Mouse (Mus musculus) CH12.LX (cell line): ENCODE results near the gene Trp53inp2.
A peak's percentile ranks its signal among the peaks of the same experiment; 100 is the strongest.

Experiments used
- BHLHE40 ChIP-seq: IDR thresholded peaks from 2 replicates; pipeline ENCODE4 v1.6.1; 2011; ENCODE audit warnings: mild to moderate bottlenecking, low read depth, low read length, improper control_type of control experiment
- CHD1 ChIP-seq: IDR thresholded peaks from 2 replicates; pipeline ENCODE4 v1.6.1; 2012; ENCODE audit warnings: low read depth, low read length, improper control_type of control experiment, inconsistent platforms
- CTCF ChIP-seq, 2 experiments: IDR thresholded peaks in 1 of 2; conservative IDR thresholded peaks in 1 of 2; 2 replicates each; pipeline ENCODE4 v1.5.1; 2011 to 2012; ENCODE audit warnings: low read depth in 2 of 2, low read length in 2 of 2, improper control_type of control experiment in 1 of 2, inconsistent platforms in 1 of 2, mild to moderate bottlenecking in 1 of 2, moderate library complexity in 1 of 2
- E2F4 ChIP-seq: IDR thresholded peaks from 2 replicates; pipeline ENCODE4 v1.6.1; 2011; ENCODE audit warnings: low read depth, low read length, improper control_type of control experiment; ENCODE audit not compliant: insufficient replicate concordance
- EP300 ChIP-seq: IDR thresholded peaks from 2 replicates; pipeline ENCODE4 v1.6.1; 2011; ENCODE audit warnings: low read length, improper control_type of control experiment
- HCFC1 ChIP-seq: IDR thresholded peaks from 2 replicates; pipeline ENCODE4 v1.6.1; 2012; ENCODE audit warnings: low read depth, mild to moderate bottlenecking, inconsistent platforms, low read length, improper control_type of control experiment
- JUND ChIP-seq: conservative IDR thresholded peaks from 2 replicates; pipeline ENCODE4 v1.6.1; 2011; ENCODE audit warnings: low read depth, low read length, improper control_type of control experiment
- MAFK ChIP-seq: IDR thresholded peaks from 2 replicates; pipeline ENCODE4 v1.6.1; 2011; ENCODE audit warnings: low read length, improper control_type of control experiment; ENCODE audit not compliant: insufficient replicate concordance
- POLR2A ChIP-seq: IDR thresholded peaks from 2 replicates; pipeline ENCODE4 v1.6.1; 2011; ENCODE audit warnings: low read depth, mild to moderate bottlenecking, improper control_type of control experiment, low read length
- SIN3A ChIP-seq: IDR thresholded peaks from 2 replicates; pipeline ENCODE4 v1.6.1; 2012; ENCODE audit warnings: low read length, improper control_type of control experiment, inconsistent platforms
- ZC3H11A ChIP-seq: IDR thresholded peaks from 2 replicates; pipeline ENCODE4 v1.6.1; 2012; ENCODE audit warnings: low read depth, mild to moderate bottlenecking, inconsistent platforms, low read length, improper control_type of control experiment

- TF ChIP-seq HCFC1 (no peak), MAFK (no peak), E2F4 (no peak), EP300 (no peak), POLR2A (no peak), CTCF (conservative IDR thresholded peaks at IDR 0.05 in 1 of 2, IDR thresholded peaks at IDR 0.05 in 1 of 2; ENCODE audit: low read depth in 2 of 2, low read length in 2 of 2) (no peak), ZC3H11A (no peak), SIN3A (0 out of 2 replicates have a peak, but pooled peaks have one; percentile 10), JUND (no peak), CHD1 (no peak), BHLHE40 (no peak)
Observed at GRCm38 (mm10) chr2:155381060-155381437, 190 bp downstream of the Trp53inp2 start.
